Mouse (Mus musculus) limb, embryonic 14.5 days (tissue): ENCODE data around the gene Ggact. TPM values are rescaled to one million over a fixed set of nuclear protein-coding genes. Genes with fewer than 3 reads are reported as not detected.

Experiments
- ATAC-seq: fragments of 200-750 bp; cut with Nextera tagmentation; 2 replicates; pipeline ENCODE4 v1.8.0; 2017; ENCODE audit warnings: low read depth, moderate number of reproducible peaks, moderate TSS enrichment; ENCODE audit not compliant: low FRiP score
- DNase-seq: peaks from one replicate; pipeline ENCODE4 v3.0.0-alpha.2; 2015; ENCODE audit warnings: low spot score
- H3K27ac ChIP-seq: fragments of 300-500 bp; sonication (generic); replicated peaks from 2 replicates; pipeline ENCODE4 v1.5.1; 2014; ENCODE audit warnings: low read depth, mild to moderate bottlenecking, low read length, moderate library complexity, mixed read lengths
- H3K27me3 ChIP-seq: fragments of 300-500 bp; sonication (generic); 2 replicates; pipeline ENCODE4 v1.6.1; 2014; ENCODE audit warnings: low read length, mixed read lengths; ENCODE audit not compliant: control insufficient read depth, insufficient read depth
- H3K36me3 ChIP-seq: fragments of 300-500 bp; sonication (generic); 2 replicates; pipeline ENCODE4 v1.6.1; 2014; ENCODE audit warnings: mild to moderate bottlenecking, low read length, moderate library complexity, mixed read lengths; ENCODE audit not compliant: control insufficient read depth, insufficient read depth
- H3K4me1 ChIP-seq: fragments of 300-500 bp; sonication (generic); 2 replicates; pipeline ENCODE4 v1.6.1; 2014; ENCODE audit warnings: antibody characterized with exemption, low read length, mixed read lengths; ENCODE audit not compliant: control insufficient read depth, insufficient read depth
- H3K4me2 ChIP-seq: fragments of 300-500 bp; sonication (generic); replicated peaks from 2 replicates; pipeline ENCODE4 v1.6.1; 2014; ENCODE audit warnings: low read depth, mild to moderate bottlenecking, low read length, moderate library complexity; ENCODE audit not compliant: severe bottlenecking
- H3K4me3 ChIP-seq: fragments of 300-500 bp; sonication (generic); replicated peaks from 2 replicates; pipeline ENCODE4 v1.5.1; 2014; ENCODE audit warnings: low read length
- H3K9ac ChIP-seq: fragments of 300-500 bp; sonication (generic); 2 replicates; pipeline ENCODE4 v1.6.1; 2014; ENCODE audit warnings: mild to moderate bottlenecking, low read depth, low read length, moderate library complexity; ENCODE audit not compliant: severe bottlenecking
- H3K9me3 ChIP-seq: fragments of 300-500 bp; sonication (generic); 2 replicates; pipeline ENCODE4 v1.6.1; 2016; ENCODE audit warnings: low read length; ENCODE audit not compliant: control insufficient read depth
- POLR2A ChIP-seq: fragments of 200-500 bp; IDR thresholded peaks from 2 replicates; pipeline ENCODE4 v1.8.0; 2012; ENCODE audit warnings: inconsistent platforms, mild to moderate bottlenecking, moderate library complexity, borderline replicate concordance; ENCODE audit not compliant: insufficient read depth, insufficient read length; ENCODE audit errors: extremely low read depth
- WGBS: fragments of 180-500 bp; shearing (Covaris S2); extraction: QIAGEN DNeasy Blood & Tissue Kit; methylation state at CpG from one replicate; pipeline ENCODE4 v1.1.7; 2014; 5-methylcytosine and 5-hydroxymethylcytosine counted together
- polyA plus RNA-seq, 2 experiments: library from polyadenylated mRNA; depleted of rRNA in 1 of 2; stranded (reverse) in 1 of 2; unstranded in 1 of 2; fragments of >200 nt; fragmentation: Nextera tagmentation in 1 of 2; extraction: Ambion mirVana in 1 of 2; gene quantifications; 2 replicates each; pipeline versions ENCODE4 v1.2.1 to v1.2.3; 2012 to 2014

Gene Ggact
- polyA plus RNA-seq, 2 experiments = 6.6 to 9.1 TPM

DNA sequence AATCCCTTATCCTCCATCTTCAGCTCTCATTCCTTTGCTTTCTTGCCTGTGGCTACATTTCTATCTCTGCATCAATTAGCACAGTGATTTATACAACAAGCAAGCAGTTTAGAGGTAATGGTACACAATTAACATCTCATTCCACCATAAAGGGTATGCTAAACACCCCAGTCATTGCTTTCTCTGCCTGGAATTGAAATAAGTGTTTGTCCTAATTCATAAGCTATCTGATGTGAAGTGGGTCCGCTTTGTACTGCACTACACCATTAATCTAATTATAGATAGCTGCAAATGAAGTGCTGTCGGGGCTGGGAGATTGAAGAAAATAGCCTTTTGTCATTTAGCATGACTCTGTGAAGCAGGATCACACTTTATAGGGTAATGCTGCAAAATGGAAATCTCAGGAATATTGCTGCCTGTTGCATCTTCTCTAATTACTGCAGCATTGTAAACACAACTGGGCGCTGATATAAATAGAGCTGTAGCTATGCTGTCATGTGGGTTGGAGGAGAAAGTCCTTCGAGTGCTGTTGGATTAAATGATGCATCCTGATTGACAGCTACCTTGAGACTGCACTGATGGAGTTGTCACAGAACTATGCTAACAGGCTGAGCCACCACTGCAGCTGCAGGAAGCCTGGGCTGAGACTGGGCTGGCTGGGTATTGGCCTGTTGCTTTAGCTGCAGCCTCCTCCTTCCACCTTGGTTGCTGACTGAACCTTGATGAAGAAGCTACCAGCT is 41.5 kb downstream of the Ggact start:
- H3K4me3 ChIP-seq = no peak overlapping the region
- ATAC-seq (no peak), DNase-seq (no peak)
- no peak overlapping the region for H3K4me2 ChIP-seq
- no peak for TF ChIP-seq POLR2A
- no peaks in the 10 kb centered on the region for H3K27me3 ChIP-seq
- H3K9me3 ChIP-seq = no peaks in the 10 kb centered on the region
- no peaks in the 10 kb centered on the region; the same call in 1 of the 2 replicates for H3K4me1 ChIP-seq
- WGBS = 58% methylated on average over 4 of the region's 4 CpGs
- H3K36me3 ChIP-seq = no peaks in the 10 kb centered on the region
- H3K27ac ChIP-seq = no peak overlapping the region
- no peak overlapping the region for H3K9ac ChIP-seq

DNA sequence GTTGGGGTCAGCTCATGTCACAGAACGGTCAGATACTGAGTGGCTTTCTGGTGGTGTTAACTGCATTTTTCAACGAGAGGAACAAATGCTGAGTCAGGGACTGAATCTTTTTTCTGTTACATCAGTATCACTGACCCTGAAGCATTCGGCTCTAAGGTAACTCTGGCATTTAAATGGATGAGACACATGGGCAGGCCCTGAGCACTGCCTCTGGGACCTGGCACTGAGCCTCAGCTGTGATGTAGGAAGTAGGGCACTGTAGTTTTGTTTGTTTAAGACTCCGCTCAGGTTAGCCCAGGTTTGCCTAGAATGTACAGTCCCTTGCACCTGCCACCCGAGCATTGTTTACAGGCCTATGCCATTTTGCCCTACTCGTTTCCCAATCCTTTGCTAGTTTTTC is 43.7 kb downstream of the Ggact start:
- Histone ChIP-seq H3K27ac (no peak overlapping the region), H3K9me3 (no peaks in the 10 kb centered on the region), H3K4me2 (no peak overlapping the region), H3K4me3 (no peak overlapping the region), H3K9ac (no peak overlapping the region), H3K27me3 (no peaks in the 10 kb centered on the region), H3K4me1 (no peaks in the 10 kb centered on the region; the same call in 1 of the 2 replicates), H3K36me3 (no peaks in the 10 kb centered on the region)
- ATAC-seq = no peak
- DNase-seq = no peak
- no peak for TF ChIP-seq POLR2A
- 67% methylated on average over 6 of the region's 6 CpGs for WGBS

DNA sequence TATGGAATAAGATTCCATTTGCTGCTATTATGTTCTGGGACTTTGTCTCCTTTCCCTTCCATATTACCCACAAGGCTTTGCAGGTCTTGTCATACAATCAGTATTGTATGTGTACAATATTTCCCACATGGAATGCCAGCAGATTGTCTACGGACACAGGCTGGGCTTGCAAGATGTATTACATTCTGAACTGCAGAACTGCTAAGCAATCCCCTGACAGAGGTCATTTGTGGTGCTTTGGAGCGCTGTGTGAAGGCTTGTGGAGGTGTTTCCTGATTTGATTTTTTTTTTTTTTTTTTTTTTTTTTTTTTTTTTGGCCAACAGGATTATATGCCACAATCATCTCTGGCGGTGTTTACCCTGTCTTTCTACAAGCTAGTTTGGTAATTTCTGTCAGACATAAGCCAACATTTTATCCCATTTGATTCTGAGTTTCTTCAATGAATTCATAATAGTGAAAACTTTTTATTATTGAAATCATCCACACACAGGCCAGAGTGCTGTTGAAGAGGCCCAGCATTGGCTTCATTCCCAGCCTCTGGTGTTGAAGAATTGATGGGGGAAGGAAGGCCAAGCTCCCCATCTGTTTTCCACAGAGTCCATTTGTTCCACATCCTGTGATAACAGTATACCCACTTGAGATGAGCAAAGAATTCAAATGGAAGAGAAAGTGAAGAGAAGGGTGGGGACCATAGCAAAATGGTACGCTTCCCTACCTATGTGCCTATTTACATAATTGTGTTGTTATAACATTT is 45.8 kb downstream of the Ggact start:
- 67% methylated on average over 4 of the region's 4 CpGs for WGBS
- no peak for TF ChIP-seq POLR2A
- no peak overlapping the region for H3K4me3 ChIP-seq
- H3K9ac ChIP-seq = no peak overlapping the region
- H3K4me1 ChIP-seq = no peaks in the 10 kb centered on the region; the same call in 1 of the 2 replicates
- no peaks in the 10 kb centered on the region for H3K27me3 ChIP-seq
- H3K36me3 ChIP-seq = no peaks in the 10 kb centered on the region
- H3K27ac ChIP-seq = no peak overlapping the region
- DNase-seq (peak; percentile 71), ATAC-seq (no peak; the same call in 1 of the 2 replicates)
- H3K4me2 ChIP-seq = no peak overlapping the region
- no peaks in the 10 kb centered on the region for H3K9me3 ChIP-seq

DNA sequence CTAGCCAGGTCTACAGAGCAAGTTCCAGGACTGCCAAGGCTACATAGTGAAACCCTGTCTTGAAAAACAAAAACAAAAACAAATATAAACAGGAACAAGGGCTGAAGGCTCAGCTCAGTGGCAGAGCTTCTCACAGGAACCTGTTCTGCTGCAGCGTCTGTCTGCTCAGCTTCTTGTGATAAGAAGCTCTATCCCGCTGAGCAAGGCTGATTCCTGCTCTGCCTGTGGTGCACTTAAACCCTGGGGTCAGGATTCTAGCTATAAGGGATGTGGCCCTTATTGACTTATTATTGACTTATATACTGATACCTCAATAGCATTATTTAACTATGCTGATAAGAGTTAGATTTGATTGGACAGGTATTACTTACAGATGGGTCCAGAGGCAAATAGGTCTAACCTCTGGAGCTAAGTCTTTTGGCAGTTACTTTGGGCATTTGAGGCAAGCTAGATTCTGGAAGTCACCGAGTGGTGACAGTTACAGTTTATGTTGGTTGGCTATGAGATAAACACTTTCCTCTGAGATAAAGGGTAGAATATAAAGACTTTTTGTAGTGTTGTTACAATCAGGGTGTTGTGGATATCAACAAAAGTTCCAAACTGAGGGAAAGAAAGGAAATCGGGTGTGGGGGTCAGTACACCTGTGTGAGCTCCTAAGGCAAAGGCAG is 48.0 kb downstream of the Ggact start:
- Histone ChIP-seq H3K36me3 (no peaks in the 10 kb centered on the region), H3K4me1 (no peaks in the 10 kb centered on the region; the same call in 1 of the 2 replicates), H3K4me3 (no peak overlapping the region), H3K27me3 (no peaks in the 10 kb centered on the region), H3K27ac (no peak overlapping the region), H3K9ac (no peak overlapping the region), H3K9me3 (no peaks in the 10 kb centered on the region), H3K4me2 (no peak overlapping the region)
- DNase-seq = no peak
- 79% methylated on average over 4 of the region's 4 CpGs for WGBS
- no peak for ATAC-seq
- no peak for TF ChIP-seq POLR2A

DNA sequence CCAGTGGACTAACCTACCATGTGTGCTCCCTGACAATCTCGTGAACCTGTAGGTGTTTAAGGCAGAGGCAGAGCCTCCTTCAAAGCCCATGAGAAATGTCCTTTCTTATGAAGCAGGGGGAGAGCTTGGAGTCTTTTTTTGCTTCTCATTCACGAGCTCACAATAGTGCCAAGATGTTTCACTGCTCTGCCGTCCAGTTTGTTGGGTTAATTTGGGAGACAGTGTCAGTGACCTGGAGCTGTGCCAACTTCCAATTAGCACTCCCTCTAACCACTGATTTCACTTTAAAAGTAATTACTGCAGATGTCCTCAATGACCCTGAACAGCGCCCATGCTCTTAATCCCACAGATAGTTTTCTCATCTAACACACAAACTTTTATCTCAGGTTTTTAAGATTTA is 50.9 kb downstream of the Ggact start:
- H3K27me3 ChIP-seq = no peaks in the 10 kb centered on the region
- 36% methylated on average over 4 of the region's 4 CpGs for WGBS
- no peak for TF ChIP-seq POLR2A
- no peak for ATAC-seq
- H3K9ac ChIP-seq = no peak overlapping the region
- H3K4me3 ChIP-seq = no peak overlapping the region
- H3K4me1 ChIP-seq = no peaks in the 10 kb centered on the region
- no peaks in the 10 kb centered on the region for H3K9me3 ChIP-seq
- H3K4me2 ChIP-seq = no peak overlapping the region
- H3K36me3 ChIP-seq = no peaks in the 10 kb centered on the region
- no peak overlapping the region for H3K27ac ChIP-seq
- DNase-seq = no peak
